Mouse (Mus musculus) hindbrain, embryonic 14.5 days (tissue): Measurements from ENCODE around the gene Cst9. TPM values are rescaled to one million over a fixed set of nuclear protein-coding genes. Genes with fewer than 3 reads are reported as not detected.
A peak's percentile ranks its signal among the peaks of the same experiment; 100 is the strongest.

Experiments
- ATAC-seq: fragments of 200-750 bp; cut with Nextera tagmentation; 2 replicates; pipeline ENCODE4 v1.8.0; 2017; ENCODE audit warnings: moderate number of reproducible peaks, mild to moderate bottlenecking, moderate TSS enrichment, moderate library complexity; ENCODE audit not compliant: low FRiP score
- DNase-seq: peaks from one replicate; pipeline ENCODE4 v3.0.0-alpha.2; 2015; ENCODE audit warnings: low spot score
- H3K27ac ChIP-seq: fragments of 300-500 bp; sonication (generic); 2 replicates; pipeline ENCODE4 v1.5.1; 2014; ENCODE audit warnings: mild to moderate bottlenecking, moderate library complexity
- H3K27me3 ChIP-seq: fragments of 300-500 bp; sonication (generic); 2 replicates; pipeline ENCODE4 v1.6.1; 2014; ENCODE audit warnings: mild to moderate bottlenecking, low read length, mixed read lengths; ENCODE audit not compliant: control insufficient read depth, insufficient read depth
- H3K36me3 ChIP-seq: fragments of 300-500 bp; sonication (generic); replicated peaks from 2 replicates; pipeline ENCODE4 v1.6.1; 2014; ENCODE audit not compliant: control insufficient read depth, insufficient read depth
- H3K4me1 ChIP-seq: fragments of 300-500 bp; sonication (generic); replicated peaks from 2 replicates; pipeline ENCODE4 v1.6.1; 2014; ENCODE audit warnings: antibody characterized with exemption, low read length, mixed read lengths; ENCODE audit not compliant: control insufficient read depth, insufficient read depth
- H3K4me2 ChIP-seq: fragments of 300-500 bp; sonication (generic); replicated peaks from 2 replicates; pipeline ENCODE4 v1.6.1; 2014; ENCODE audit warnings: mild to moderate bottlenecking, moderate library complexity
- H3K4me3 ChIP-seq: fragments of 300-500 bp; sonication (generic); replicated peaks from 2 replicates; pipeline ENCODE4 v1.5.1; 2014; ENCODE audit warnings: mild to moderate bottlenecking, low read length
- H3K9ac ChIP-seq: fragments of 300-500 bp; sonication (generic); 2 replicates; pipeline ENCODE4 v1.6.1; 2014
- H3K9me3 ChIP-seq: fragments of 300-500 bp; sonication (generic); 2 replicates; pipeline ENCODE4 v1.6.1; 2016; ENCODE audit warnings: low read length; ENCODE audit not compliant: control insufficient read depth
- WGBS: fragments of 180-500 bp; shearing (Covaris S2); extraction: QIAGEN DNeasy Blood & Tissue Kit; methylation state at CpG from one replicate; pipeline ENCODE4 v1.1.7; 2014; 5-methylcytosine and 5-hydroxymethylcytosine counted together
- polyA plus RNA-seq: library from polyadenylated mRNA; unstranded; fragments of >200 nt; fragmentation: Nextera tagmentation; extraction: Ambion mirVana; gene quantifications from 2 replicates; pipeline ENCODE4 v1.2.1, GENCODE M21; 2014

Cst9 gene
- polyA plus RNA-seq, 1 experiment from 2014 or later: not detected

GRCm38 (mm10) chr2:148851116-148851906, 16.4 kb downstream of the Cst9 start:
- Histone ChIP-seq H3K4me2 (no peak overlapping the region), H3K9me3 (no peaks in the 10 kb centered on the region), H3K4me1 (no peaks in the 10 kb centered on the region), H3K27ac (no peak overlapping the region), H3K36me3 (no peaks in the 10 kb centered on the region), H3K4me3 (no peak overlapping the region), H3K27me3 (no peaks in the 10 kb centered on the region), H3K9ac (no peak overlapping the region)
- ATAC-seq: peak; percentile 68; the same call in 1 of the 2 replicates
- DNase-seq: peak; percentile 81
- 47% methylated on average over 8 of the region's 8 CpGs for WGBS

- no peak for DNase-seq
- Histone ChIP-seq H3K9ac (no peak overlapping the region), H3K4me1 (no peaks in the 10 kb centered on the region), H3K27ac (no peak overlapping the region), H3K4me3 (no peak overlapping the region), H3K4me2 (no peak overlapping the region), H3K36me3 (no peaks in the 10 kb centered on the region), H3K9me3 (no peaks in the 10 kb centered on the region), H3K27me3 (no peaks in the 10 kb centered on the region)
- 81% methylated on average over 8 of the region's 8 CpGs for WGBS
- ATAC-seq: no peak
Measured at GRCm38 (mm10) chr2:148856630-148857400, 21.9 kb downstream of the Cst9 start.

- no peaks in the 10 kb centered on the region for H3K36me3 ChIP-seq
- DNase-seq (no peak), ATAC-seq (no peak)
- no peaks in the 10 kb centered on the region for H3K27me3 ChIP-seq
- WGBS: 84% methylated on average over 4 of the region's 4 CpGs
- no peaks in the 10 kb centered on the region for H3K9me3 ChIP-seq
- no peak overlapping the region for H3K27ac ChIP-seq
- H3K4me3 ChIP-seq: no peak overlapping the region
- H3K4me1 ChIP-seq: no peaks in the 10 kb centered on the region
- H3K4me2 ChIP-seq: no peak overlapping the region
- no peak overlapping the region for H3K9ac ChIP-seq
Measured at GRCm38 (mm10) chr2:148857506-148857905, 22.6 kb downstream of the Cst9 start.

GRCm38 (mm10) chr2:148860993-148861392, 26.0 kb downstream of the Cst9 start:
- Histone ChIP-seq H3K36me3 (no peaks in the 10 kb centered on the region), H3K27ac (no peak overlapping the region), H3K4me1 (no peaks in the 10 kb centered on the region), H3K9ac (no peak overlapping the region), H3K27me3 (no peaks in the 10 kb centered on the region), H3K4me2 (no peak overlapping the region), H3K4me3 (no peak overlapping the region), H3K9me3 (no peaks in the 10 kb centered on the region)
- ATAC-seq (no peak), DNase-seq (no peak)
- WGBS: 82% methylated on average over 4 of the region's 4 CpGs

GRCm38 (mm10) chr2:148861693-148862092, 26.7 kb downstream of the Cst9 start:
- Histone ChIP-seq H3K27ac (no peak overlapping the region), H3K9me3 (no peaks in the 10 kb centered on the region)
- no peak for DNase-seq

GRCm38 (mm10) chr2:148864966-148865365, 30.0 kb downstream of the Cst9 start, which contains the start of gene 9230104L09Rik:
Gene 9230104L09Rik (minus strand): TSS chr2:148865038.
- DNase-seq: no peak
- 78% methylated on average over 2 of the region's 2 CpGs for WGBS
- Histone ChIP-seq H3K4me3 (no peak within 1 kb of the TSS), H3K27ac (no peak within 1 kb of the TSS), H3K27me3 (no peaks in the 10 kb centered on the region), H3K36me3 (no peaks in the 10 kb centered on the region), H3K9me3 (no peaks in the 10 kb centered on the region), H3K4me1 (no peaks in the 10 kb centered on the region), H3K4me2 (no peak within 1 kb of the TSS), H3K9ac (no peak within 1 kb of the TSS)
- no peak for ATAC-seq

More at GRCm38 (mm10) chr2:148861693-148862092, 26.7 kb downstream of the Cst9 start:
- no peak overlapping the region for H3K4me3 ChIP-seq
- ATAC-seq: no peak
- no peak overlapping the region for H3K4me2 ChIP-seq
- no peak overlapping the region for H3K9ac ChIP-seq
- no peaks in the 10 kb centered on the region for H3K4me1 ChIP-seq
- no peaks in the 10 kb centered on the region for H3K27me3 ChIP-seq
- no peaks in the 10 kb centered on the region for H3K36me3 ChIP-seq

- ATAC-seq (no peak), DNase-seq (no peak)
- H3K9me3 ChIP-seq: no peaks in the 10 kb centered on the region
- H3K27me3 ChIP-seq: no peaks in the 10 kb centered on the region
- H3K4me3 ChIP-seq: no peak overlapping the region
- H3K36me3 ChIP-seq: peaks cover 28% of the 10 kb centered on the region
- H3K4me1 ChIP-seq: peaks cover 20% of the 10 kb centered on the region
- no peak overlapping the region for H3K4me2 ChIP-seq
- WGBS: 74% methylated on average over 1 of the region's 1 CpGs
- no peak overlapping the region for H3K9ac ChIP-seq
- H3K27ac ChIP-seq: no peak overlapping the region
Measured at GRCm38 (mm10) chr2:148868959-148869358, 34.0 kb downstream of the Cst9 start.

GRCm38 (mm10) chr2:148870526-148870925, 35.6 kb downstream of the Cst9 start:
- 90% methylated on average over 3 of the region's 3 CpGs for WGBS
- H3K9me3 ChIP-seq: no peaks in the 10 kb centered on the region
- no peak overlapping the region for H3K27ac ChIP-seq
- ATAC-seq (no peak), DNase-seq (no peak)
- H3K36me3 ChIP-seq: peaks cover 28% of the 10 kb centered on the region
- no peaks in the 10 kb centered on the region for H3K27me3 ChIP-seq
- H3K4me1 ChIP-seq: peaks cover 25% of the 10 kb centered on the region
- no peak overlapping the region for H3K9ac ChIP-seq
- H3K4me2 ChIP-seq: no peak overlapping the region
- no peak overlapping the region for H3K4me3 ChIP-seq

- H3K4me1 ChIP-seq: peaks cover 25% of the 10 kb centered on the region
- ATAC-seq (no peak), DNase-seq (no peak)
- H3K27ac ChIP-seq: no peak overlapping the region
- H3K4me3 ChIP-seq: peak overlapping the region; percentile 93
- H3K9ac ChIP-seq: peak overlapping the region; percentile 28; the same call in 1 of the 2 replicates
- 87% methylated on average over 4 of the region's 4 CpGs for WGBS
- peaks cover 28% of the 10 kb centered on the region for H3K36me3 ChIP-seq
- H3K9me3 ChIP-seq: no peaks in the 10 kb centered on the region
- no peaks in the 10 kb centered on the region for H3K27me3 ChIP-seq
- H3K4me2 ChIP-seq: peak overlapping the region; percentile 95
Measured at GRCm38 (mm10) chr2:148872860-148873259, 37.9 kb downstream of the Cst9 start.
